In the genomic region with DNA sequence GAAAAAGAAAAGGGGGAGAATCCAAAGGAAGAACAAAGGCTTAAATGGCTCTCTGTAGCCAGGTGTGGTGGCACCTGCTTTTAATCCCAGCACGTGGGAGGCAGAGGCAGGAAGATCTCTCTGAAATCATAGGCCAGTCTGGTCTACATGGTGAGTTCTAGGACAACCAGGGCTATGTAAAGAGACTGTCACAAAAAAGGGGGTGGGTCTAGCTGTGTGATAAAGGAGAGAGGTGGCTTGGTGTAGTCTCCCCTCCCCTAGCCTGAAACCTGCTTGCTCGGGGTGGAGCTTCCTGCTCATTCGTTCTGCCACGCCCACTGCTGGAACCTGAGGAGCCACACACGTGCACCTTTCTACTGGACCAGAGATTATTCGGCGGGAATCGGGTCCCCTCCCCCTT, we compare ENCODE assay signal across 31 mouse cellular contexts. TPM values are rescaled to one million over a fixed set of nuclear protein-coding genes. Genes with fewer than 3 reads are reported as not detected.
"Had no signal": no experiment of that assay in that cellular context is flagged by ENCODE, and none has a peak within 500 bp of the region (broad histone marks: within the 10 kb centered on the region; RNA-seq: fewer than 3 reads in every experiment).

No protein-coding gene starts in this region.

RNA-seq across cellular contexts. Expression of a gene that starts 24.4 kb away (rescaled TPM):
- total RNA-seq: forebrain, postnatal 0 days; gastrocnemius, adult 18-20 months; gastrocnemius, adult 2 months; gastrocnemius, adult 8-10 months; gastrocnemius, postnatal 10 days; gastrocnemius, postnatal 14 days; gastrocnemius, postnatal 25 days; gastrocnemius, postnatal 36 days; gastrocnemius, postnatal 4 days; granulocyte monocyte progenitor cell, adult 5-6 weeks; heart, adult 18-20 months; heart, adult 2 months; heart, adult 8-10 months had no signal
- polyA plus RNA-seq: cortical plate, adult 2 months; embryonic facial prominence, embryonic 10.5 days; embryonic facial prominence, embryonic 11.5 days; embryonic facial prominence, embryonic 12.5 days; embryonic facial prominence, embryonic 13.5 days; embryonic facial prominence, embryonic 15.5 days; erythroblast, embryonic 14.5 days; forebrain, embryonic 10.5 days; forebrain, embryonic 11.5 days; forebrain, embryonic 12.5 days; forebrain, embryonic 13.5 days; forebrain, embryonic 14.5 days; forebrain, embryonic 15.5 days; forebrain, embryonic 16.5 days; forebrain, postnatal 0 days; frontal cortex, adult 2 months; heart, adult 2 months; heart, embryonic 11.5 days had no signal

RNA-seq across cellular contexts. Expression of a gene that starts 45.0 kb away (rescaled TPM):
- total RNA-seq: common myeloid progenitor, adult 5-6 weeks; gastrocnemius, postnatal 14 days; gastrocnemius, postnatal 25 days; granulocyte monocyte progenitor cell, adult 5-6 weeks; heart, adult 18-20 months; heart, adult 2 months; heart, adult 8-10 months had no signal
- polyA plus RNA-seq: embryonic facial prominence, embryonic 14.5 days; erythroblast, embryonic 14.5 days had no signal
